Mouse (Mus musculus) layer of hippocampus, adult 2 months (tissue): ENCODE results near the gene Hist1h2bn. TPM values are rescaled to one million over a fixed set of nuclear protein-coding genes. Genes with fewer than 3 reads are reported as not detected.
A peak's percentile ranks its signal among the peaks of the same experiment; 100 is the strongest.
"Not testable (repeated sequence)": the region's sequence is repeated elsewhere in the genome, so short reads cannot be mapped to it uniquely, and the experiment has no call there.

ENCODE experiments used
- DNase-seq, 2 experiments: peaks; one replicate each; pipeline ENCODE4 v3.0.0; 2022; ENCODE audit warnings: low spot score in 2 of 2
- H3K27ac ChIP-seq: fragments of 200-600 bp; 2 replicates; pipeline ENCODE4 v1.8.1; 2022
- H3K4me3 ChIP-seq: fragments of 200-600 bp; 2 replicates; pipeline ENCODE4 v1.8.1; 2022; ENCODE audit warnings: mild to moderate bottlenecking
- CTCF ChIP-seq: fragments of 200-600 bp; conservative IDR thresholded peaks from 2 replicates; pipeline ENCODE4 v1.8.1; 2022; ENCODE audit warnings: antibody characterized with exemption, mild to moderate bottlenecking, moderate library complexity
- total RNA-seq, 2 experiments: library from RNA; stranded (reverse); gene quantifications; 2 replicates each; pipeline ENCODE4 v1.2.3; 2021

Gene Hist1h2bn
- total RNA-seq, 2 experiments from 2014 or later: 8.3 to 9.4 TPM

GRCm38 (mm10) chr13:21718381-21719080 is 35.4 kb upstream of the Hist1h2bn start:
- no peak for DNase-seq
- TF ChIP-seq CTCF: no peak
- Histone ChIP-seq H3K27ac (no peak overlapping the region), H3K4me3 (peak overlapping the region; percentile 49; the same call in 1 of the 2 replicates)

GRCm38 (mm10) chr13:21721107-21721756 is 32.7 kb upstream of the Hist1h2bn start:
- not testable (repeated sequence) for DNase-seq, H3K27ac ChIP-seq
- H3K4me3 ChIP-seq: peak overlapping the region; percentile 54

- peak; percentile 53 to 81 for DNase-seq
- peak within 1 kb of the TSS; percentile 57; the same call in 1 of the 2 replicates for H3K27ac ChIP-seq
- H3K4me3 ChIP-seq: peak within 1 kb of the TSS; percentile 54
Measured at GRCm38 (mm10) chr13:21721757-21722372, 32.1 kb upstream of the Hist1h2bn start, which contains the start of gene Hist1h2bm. Gene Hist1h2bm (plus strand): TSS chr13:21722044.

- no peak for TF ChIP-seq CTCF
- DNase-seq: no peak
- Histone ChIP-seq H3K27ac (peak overlapping the region; percentile 57; the same call in 1 of the 2 replicates), H3K4me3 (peak overlapping the region; percentile 54)
Measured at GRCm38 (mm10) chr13:21722373-21722925, 31.5 kb upstream of the Hist1h2bn start.

GRCm38 (mm10) chr13:21722993-21723836 is 30.7 kb upstream of the Hist1h2bn start:
- no peak overlapping the region for H3K4me3 ChIP-seq
- TF ChIP-seq CTCF: no peak
- no peak for DNase-seq
- H3K27ac ChIP-seq: no peak overlapping the region

GRCm38 (mm10) chr13:21727948-21728572 is 25.9 kb upstream of the Hist1h2bn start:
- no peak for TF ChIP-seq CTCF
- no peak for DNase-seq
- H3K27ac ChIP-seq: no peak overlapping the region

GRCm38 (mm10) chr13:21729544-21729943 is 24.4 kb upstream of the Hist1h2bn start:
- no peak for DNase-seq
- Histone ChIP-seq H3K4me3 (no peak overlapping the region), H3K27ac (no peak overlapping the region)
- no peak for TF ChIP-seq CTCF

More at GRCm38 (mm10) chr13:21727948-21728572, 25.9 kb upstream of the Hist1h2bn start:
- no peak overlapping the region for H3K4me3 ChIP-seq

GRCm38 (mm10) chr13:21733466-21733865 is 20.5 kb upstream of the Hist1h2bn start:
- Histone ChIP-seq H3K4me3 (no peak overlapping the region), H3K27ac (no peak overlapping the region)
- no peak for DNase-seq
- no peak for TF ChIP-seq CTCF

- H3K4me3 ChIP-seq: peak overlapping the region; percentile 67
- peak; percentile 90 for TF ChIP-seq CTCF
- peak overlapping the region; percentile 84 for H3K27ac ChIP-seq
- peak; percentile 76 to 79 for DNase-seq
Measured at GRCm38 (mm10) chr13:21734010-21734905, 19.7 kb upstream of the Hist1h2bn start.

- peak within 1 kb of the TSS; percentile 84 for H3K27ac ChIP-seq
- peak; percentile 71 to 79 for DNase-seq
Measured at GRCm38 (mm10) chr13:21734906-21735767, 18.8 kb upstream of the Hist1h2bn start, which contains the start of gene Hist1h4j. Gene Hist1h4j (plus strand): TSS chr13:21735064.

More at GRCm38 (mm10) chr13:21734906-21735767, 18.8 kb upstream of the Hist1h2bn start, which contains the start of gene Hist1h4j:
- H3K4me3 ChIP-seq: peak within 1 kb of the TSS; percentile 67
